Mouse (Mus musculus) bone marrow macrophage, adult 2 months (primary cell): ENCODE results near the gene Srek1ip1.

Source experiments
- CTCF ChIP-seq: IDR thresholded peaks from 2 replicates; pipeline ENCODE4 v1.5.1; 2012; ENCODE audit warnings: low read depth, mild to moderate bottlenecking, low read length, moderate library complexity
- POLR2A ChIP-seq: IDR thresholded peaks from 2 replicates; pipeline ENCODE4 v1.6.1; 2012; ENCODE audit warnings: mild to moderate bottlenecking, low read depth, low read length, borderline replicate concordance

- TF ChIP-seq CTCF (no peak), POLR2A (no peak)
Measured at GRCm38 (mm10) chr13:104816635-104817571, 24.6 kb downstream of the Srek1ip1 start, which contains the start of gene Cwc27.
